Mouse (Mus musculus) forebrain, embryonic 10.5 days (tissue): ENCODE measurements around the gene Lcmt1. TPM values are rescaled to one million over a fixed set of nuclear protein-coding genes. Genes with fewer than 3 reads are reported as not detected.

Experiments used
- DNase-seq: peaks from one replicate; pipeline ENCODE4 v3.0.0-alpha.2; 2017; ENCODE audit warnings: low spot score; ENCODE audit errors: extremely low spot score
- H3K27ac ChIP-seq: fragments of 300-500 bp; sonication (generic); 2 replicates; pipeline ENCODE4 v1.5.1; 2016; ENCODE audit warnings: mild to moderate bottlenecking
- H3K27me3 ChIP-seq: fragments of 300-500 bp; sonication (generic); 2 replicates; pipeline ENCODE4 v1.6.1; 2016; ENCODE audit warnings: mild to moderate bottlenecking; ENCODE audit not compliant: poor library complexity, severe bottlenecking
- H3K36me3 ChIP-seq: fragments of 300-500 bp; sonication (generic); replicated peaks from 2 replicates; pipeline ENCODE4 v1.6.1; 2016; ENCODE audit warnings: mild to moderate bottlenecking, moderate library complexity
- H3K4me1 ChIP-seq: fragments of 300-500 bp; sonication (generic); 2 replicates; pipeline ENCODE4 v1.6.1; 2016
- H3K4me3 ChIP-seq: fragments of 300-500 bp; sonication (generic); 2 replicates; pipeline ENCODE4 v1.5.1; 2016; ENCODE audit warnings: mild to moderate bottlenecking, moderate library complexity
- H3K9me3 ChIP-seq: fragments of 300-500 bp; sonication (generic); 2 replicates; pipeline ENCODE4 v1.6.1; 2016; ENCODE audit warnings: mild to moderate bottlenecking, moderate library complexity
- WGBS: fragments of 180-500 bp; shearing (Covaris S2); methylation state at CpG from one replicate; pipeline ENCODE4 v1.1.7; 2016; 5-methylcytosine and 5-hydroxymethylcytosine counted together
- polyA plus RNA-seq: library from polyadenylated mRNA; unstranded; fragments of >200 nt; fragmentation: Nextera tagmentation; extraction: Ambion mirVana; gene quantifications from 2 replicates; pipeline ENCODE4 v1.2.1, GENCODE M21; 2016

The Lcmt1 gene
- polyA plus RNA-seq, 1 experiment from 2014 or later = 52.0 TPM

- WGBS = 85% methylated on average over 3 of the region's 3 CpGs
- no peak overlapping the region for H3K27ac ChIP-seq
These were observed 24.5 kb upstream of the Lcmt1 start for GRCm38 (mm10) chr7:123345041-123345544.

DNA sequence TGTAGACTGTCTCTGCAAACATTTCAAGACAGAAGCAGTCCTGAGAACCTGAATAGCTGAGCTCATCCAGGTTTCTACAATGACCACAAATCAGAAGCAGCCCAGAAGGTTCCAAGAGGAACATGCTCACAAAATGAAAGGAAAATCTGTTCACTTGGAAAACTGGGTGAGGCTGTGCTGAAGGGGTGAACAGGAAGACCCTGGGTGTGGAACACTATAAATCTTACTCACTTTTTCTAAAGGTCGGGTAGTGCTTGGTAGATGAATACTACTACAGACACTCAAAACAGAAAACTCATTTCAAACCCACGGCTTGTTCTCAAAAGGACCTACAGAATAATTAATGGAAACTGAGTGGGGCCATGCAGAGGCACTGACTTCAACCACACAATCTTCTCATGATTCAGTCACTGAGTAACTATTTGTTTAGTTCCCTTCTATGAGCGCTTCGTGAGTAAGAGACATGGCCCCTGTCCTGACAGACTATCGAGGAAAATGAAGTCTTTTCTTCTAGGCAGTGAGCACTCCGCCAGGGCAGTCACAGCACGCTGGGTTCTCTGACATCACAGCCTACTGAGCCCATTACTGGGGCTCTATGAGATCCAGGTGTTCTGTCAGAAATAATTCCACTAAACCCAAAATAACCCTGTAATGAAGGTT lies 22.8 kb upstream of the Lcmt1 start:
- Histone ChIP-seq H3K4me3 (no peak overlapping the region), H3K27ac (no peak overlapping the region), H3K9me3 (no peaks in the 10 kb centered on the region), H3K4me1 (peaks cover 34% of the 10 kb centered on the region), H3K36me3 (peaks cover 8% of the 10 kb centered on the region; the same call in 1 of the 2 replicates), H3K27me3 (no peaks in the 10 kb centered on the region)
- DNase-seq = no peak
- WGBS = 95% methylated on average over 7 of the region's 7 CpGs

More at GRCm38 (mm10) chr7:123345041-123345544, 24.5 kb upstream of the Lcmt1 start:
- Histone ChIP-seq H3K36me3 (peaks cover under 1% of the 10 kb centered on the region; the same call in 1 of the 2 replicates), H3K27me3 (no peaks in the 10 kb centered on the region), H3K4me3 (no peak overlapping the region), H3K4me1 (peaks cover 45% of the 10 kb centered on the region), H3K9me3 (no peaks in the 10 kb centered on the region)
- DNase-seq = no peak

- no peak for DNase-seq
- H3K27ac ChIP-seq = no peak overlapping the region
- no peaks in the 10 kb centered on the region for H3K9me3 ChIP-seq
- H3K36me3 ChIP-seq = peaks cover 12% of the 10 kb centered on the region
- peaks cover 20% of the 10 kb centered on the region for H3K4me1 ChIP-seq
- 82% methylated on average over 11 of the region's 11 CpGs for WGBS
- no peaks in the 10 kb centered on the region for H3K27me3 ChIP-seq
- H3K4me3 ChIP-seq = no peak overlapping the region
These were observed 19.8 kb upstream of the Lcmt1 start for GRCm38 (mm10) chr7:123349813-123350212.

- Histone ChIP-seq H3K9me3 (no peaks in the 10 kb centered on the region), H3K27me3 (no peaks in the 10 kb centered on the region), H3K27ac (no peak overlapping the region), H3K4me3 (no peak overlapping the region), H3K4me1 (peaks cover 20% of the 10 kb centered on the region), H3K36me3 (peaks cover 12% of the 10 kb centered on the region)
- DNase-seq = no peak
- 72% methylated on average over 2 of the region's 2 CpGs for WGBS
These were observed 19.3 kb upstream of the Lcmt1 start for GRCm38 (mm10) chr7:123350243-123350642.

- H3K9me3 ChIP-seq = no peaks in the 10 kb centered on the region
- H3K36me3 ChIP-seq = peaks cover 22% of the 10 kb centered on the region
- 98% methylated on average over 4 of the region's 4 CpGs for WGBS
- H3K27me3 ChIP-seq = no peaks in the 10 kb centered on the region
- H3K4me1 ChIP-seq = peaks cover 20% of the 10 kb centered on the region
- DNase-seq = no peak
- no peak overlapping the region for H3K4me3 ChIP-seq
- H3K27ac ChIP-seq = no peak overlapping the region
These were observed 16.5 kb upstream of the Lcmt1 start for GRCm38 (mm10) chr7:123353081-123353480.

- WGBS = 82% methylated on average over 5 of the region's 5 CpGs
These were observed 15.7 kb upstream of the Lcmt1 start for GRCm38 (mm10) chr7:123353879-123354278.

DNA sequence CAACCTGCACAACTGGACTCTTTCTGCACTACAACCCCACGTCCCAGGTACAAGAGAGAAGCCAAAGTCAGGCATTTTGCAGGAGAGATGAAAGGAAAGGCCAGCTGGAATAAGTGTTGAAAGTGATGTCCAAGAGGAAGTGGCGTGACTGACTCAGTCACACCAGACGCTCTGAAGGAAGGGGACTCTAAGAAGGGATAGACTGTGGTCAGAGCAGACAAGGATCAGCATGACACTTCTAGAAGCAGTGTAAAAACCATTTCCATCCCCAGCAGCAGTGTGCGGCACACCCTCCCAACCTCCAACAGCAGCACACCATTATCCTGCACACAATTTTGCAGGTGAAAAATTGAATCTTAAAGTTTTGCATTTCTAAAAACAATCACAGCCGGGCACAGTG lies 15.2 kb upstream of the Lcmt1 start:
- 79% methylated on average over 5 of the region's 5 CpGs for WGBS
- H3K27ac ChIP-seq = no peak overlapping the region
- peaks cover 22% of the 10 kb centered on the region for H3K4me1 ChIP-seq

More at GRCm38 (mm10) chr7:123353879-123354278, 15.7 kb upstream of the Lcmt1 start:
- DNase-seq = no peak
- Histone ChIP-seq H3K36me3 (peaks cover 22% of the 10 kb centered on the region), H3K9me3 (no peaks in the 10 kb centered on the region), H3K4me1 (peaks cover 20% of the 10 kb centered on the region), H3K27me3 (no peaks in the 10 kb centered on the region), H3K4me3 (no peak overlapping the region), H3K27ac (no peak overlapping the region)

DNA sequence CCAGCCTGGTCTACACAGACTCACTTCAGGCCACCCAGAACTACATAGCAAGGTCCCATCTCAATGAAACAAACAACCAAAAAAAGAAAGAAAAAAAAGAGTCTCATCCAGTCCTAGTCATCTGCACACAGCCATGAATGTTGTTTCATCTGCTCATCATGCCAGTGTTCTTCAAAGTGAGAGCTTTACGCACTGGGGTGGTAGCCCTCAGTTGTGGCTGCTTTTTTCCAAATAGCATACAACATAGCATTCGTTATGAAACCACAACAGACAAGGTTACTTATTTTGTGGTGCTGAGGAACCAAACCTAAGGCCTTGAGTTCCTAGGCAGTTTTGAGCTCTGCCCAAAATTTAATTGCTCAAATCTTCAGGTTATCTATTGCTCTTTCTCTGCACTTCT lies 14.7 kb upstream of the Lcmt1 start:
- Histone ChIP-seq H3K9me3 (no peaks in the 10 kb centered on the region), H3K4me1 (peaks cover 20% of the 10 kb centered on the region), H3K4me3 (no peak overlapping the region), H3K36me3 (peaks cover 22% of the 10 kb centered on the region), H3K27ac (no peak overlapping the region), H3K27me3 (no peaks in the 10 kb centered on the region)
- DNase-seq = no peak
- 94% methylated on average over 2 of the region's 2 CpGs for WGBS

More for the DNA sequence above, 15.2 kb upstream of the Lcmt1 start:
- Histone ChIP-seq H3K4me3 (no peak overlapping the region), H3K27me3 (no peaks in the 10 kb centered on the region), H3K36me3 (peaks cover 22% of the 10 kb centered on the region), H3K9me3 (no peaks in the 10 kb centered on the region)
- DNase-seq = no peak

DNA sequence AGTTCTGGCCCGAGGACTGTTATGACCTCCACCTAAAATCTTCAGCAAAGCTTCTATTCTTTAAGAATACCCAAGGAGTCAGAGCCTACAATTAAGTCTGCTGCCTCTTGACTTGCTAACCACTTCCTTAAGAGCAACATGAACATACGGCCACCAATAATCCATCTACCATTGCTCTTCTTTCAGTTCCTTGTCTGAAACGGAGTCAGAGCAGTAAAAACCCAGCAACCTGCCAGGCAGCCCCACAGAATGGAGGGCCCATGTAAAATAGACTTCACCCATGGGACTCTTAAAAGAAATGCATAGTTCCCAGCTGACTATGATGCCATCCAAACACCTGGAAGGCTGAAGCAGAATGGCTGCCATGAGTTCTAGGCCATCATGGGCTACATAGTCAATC lies 13.4 kb upstream of the Lcmt1 start:
- no peak overlapping the region for H3K27ac ChIP-seq
- no peaks in the 10 kb centered on the region for H3K27me3 ChIP-seq
- H3K36me3 ChIP-seq = peaks cover 22% of the 10 kb centered on the region
- DNase-seq = no peak
- H3K9me3 ChIP-seq = no peaks in the 10 kb centered on the region
- peaks cover 14% of the 10 kb centered on the region for H3K4me1 ChIP-seq
- WGBS = 91% methylated on average over 3 of the region's 3 CpGs
- H3K4me3 ChIP-seq = no peak overlapping the region

- no peaks in the 10 kb centered on the region for H3K9me3 ChIP-seq
- no peak overlapping the region for H3K27ac ChIP-seq
- peaks cover 6% of the 10 kb centered on the region for H3K4me1 ChIP-seq
- no peak overlapping the region for H3K4me3 ChIP-seq
- peaks cover 16% of the 10 kb centered on the region for H3K36me3 ChIP-seq
- no peaks in the 10 kb centered on the region for H3K27me3 ChIP-seq
- 72% methylated on average over 7 of the region's 7 CpGs for WGBS
- DNase-seq = no peak
These were observed 10.5 kb upstream of the Lcmt1 start for GRCm38 (mm10) chr7:123359101-123359500.

DNA sequence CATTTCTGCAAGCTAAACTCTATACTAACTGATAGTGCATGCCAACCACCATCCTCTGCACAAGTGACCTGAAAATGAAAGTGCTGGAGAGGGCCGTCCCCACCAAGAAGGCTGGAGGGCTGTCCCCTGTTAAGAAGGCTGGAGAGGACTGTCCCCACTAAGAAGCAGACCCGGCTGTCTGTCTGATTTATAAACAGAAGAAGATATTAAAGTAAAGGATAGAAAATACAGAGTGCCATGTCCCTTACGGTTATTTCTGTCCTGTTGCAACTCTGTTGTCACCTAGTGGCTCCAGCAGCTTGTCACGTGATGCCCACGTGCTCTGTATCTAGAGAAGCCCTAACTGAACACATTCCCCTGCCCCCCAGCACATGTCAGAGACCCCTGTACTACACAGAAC lies 9.4 kb upstream of the Lcmt1 start:
- H3K9me3 ChIP-seq = no peaks in the 10 kb centered on the region
- no peak overlapping the region for H3K4me3 ChIP-seq
- WGBS = 90% methylated on average over 5 of the region's 5 CpGs
- H3K4me1 ChIP-seq = peaks cover 6% of the 10 kb centered on the region
- H3K36me3 ChIP-seq = peaks cover 22% of the 10 kb centered on the region
- DNase-seq = no peak
- H3K27me3 ChIP-seq = no peaks in the 10 kb centered on the region
- H3K27ac ChIP-seq = no peak overlapping the region

DNA sequence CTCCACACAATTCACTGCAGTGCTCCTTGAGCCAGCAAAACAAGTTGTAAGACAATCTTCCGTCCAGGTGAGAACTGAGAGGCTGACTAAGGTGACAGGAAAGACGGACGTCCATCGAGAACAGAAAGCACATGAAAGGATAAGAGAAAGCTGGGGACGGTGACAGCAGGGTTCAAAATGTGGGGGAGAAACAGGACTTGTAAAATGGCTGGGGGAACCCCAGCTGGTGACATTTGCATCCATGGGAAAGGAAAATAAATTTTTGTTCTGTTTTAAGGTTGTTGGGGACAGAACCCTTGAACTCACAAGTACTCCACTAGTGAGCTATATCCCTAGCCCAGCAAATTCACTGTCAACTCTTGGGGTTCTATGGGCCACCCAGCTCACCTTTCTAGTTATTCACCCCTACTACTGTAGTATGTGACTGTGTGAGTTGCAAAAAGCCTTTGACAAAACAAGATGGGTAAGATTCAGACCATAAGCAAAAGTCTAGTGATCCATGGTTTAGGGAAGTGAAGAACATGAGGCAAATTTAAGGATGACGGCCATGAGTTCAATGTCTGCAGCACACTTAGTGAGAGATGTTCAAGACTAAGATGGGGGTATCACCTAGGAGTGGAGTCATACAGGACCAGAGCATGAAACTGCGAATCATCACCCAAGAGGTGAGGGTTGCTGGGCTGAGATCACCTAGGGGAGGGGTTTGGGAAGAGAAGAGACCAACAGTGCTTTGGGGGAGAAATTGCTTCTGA lies 8.2 kb upstream of the Lcmt1 start:
- Histone ChIP-seq H3K27ac (no peak overlapping the region), H3K27me3 (no peaks in the 10 kb centered on the region), H3K4me3 (no peak overlapping the region), H3K36me3 (peaks cover 25% of the 10 kb centered on the region), H3K4me1 (peaks cover 16% of the 10 kb centered on the region), H3K9me3 (no peaks in the 10 kb centered on the region)
- DNase-seq = no peak
- WGBS = 90% methylated on average over 7 of the region's 7 CpGs

DNA sequence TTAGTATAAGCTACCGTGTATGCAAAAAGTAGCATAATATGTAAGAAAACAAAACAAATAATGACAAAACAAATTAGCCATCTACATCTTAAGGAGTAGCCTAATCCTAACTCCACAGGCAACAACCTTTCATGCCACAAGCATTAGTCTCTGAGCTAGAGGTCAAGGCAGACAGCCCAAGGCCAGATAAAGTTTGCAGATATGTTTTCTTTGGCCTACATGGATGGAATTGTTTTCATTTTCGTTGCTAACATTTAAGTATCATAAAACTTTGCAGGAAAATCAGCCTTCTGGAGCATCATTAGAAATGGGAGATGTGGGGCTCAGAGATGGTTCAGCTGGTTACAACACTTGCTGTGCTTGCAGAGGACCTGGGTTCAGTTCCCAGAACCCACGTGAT lies 6.8 kb upstream of the Lcmt1 start:
- H3K27me3 ChIP-seq = no peaks in the 10 kb centered on the region
- no peaks in the 10 kb centered on the region for H3K9me3 ChIP-seq
- peaks cover 30% of the 10 kb centered on the region for H3K4me1 ChIP-seq
- 92% methylated on average over 3 of the region's 3 CpGs for WGBS
- no peak overlapping the region for H3K4me3 ChIP-seq
- no peak for DNase-seq
- H3K36me3 ChIP-seq = peaks cover 18% of the 10 kb centered on the region
- H3K27ac ChIP-seq = no peak overlapping the region
